Mouse (Mus musculus) kidney, adult 2 months (tissue): ENCODE measurements around the gene Rcor2.

Experiments
- CTCF ChIP-seq: fragments of 200-500 bp; conservative IDR thresholded peaks from 2 replicates; pipeline ENCODE4 v1.5.1; 2011; ENCODE audit warnings: low read depth, mild to moderate bottlenecking, control low read depth, low read length, moderate library complexity, mixed read lengths; ENCODE audit not compliant: insufficient read depth, insufficient read length
- POLR2A ChIP-seq: fragments of 200-500 bp; IDR thresholded peaks from one replicate; pipeline ENCODE4 v1.6.1; 2011; ENCODE audit warnings: low read depth, low read length, control low read depth

DNA sequence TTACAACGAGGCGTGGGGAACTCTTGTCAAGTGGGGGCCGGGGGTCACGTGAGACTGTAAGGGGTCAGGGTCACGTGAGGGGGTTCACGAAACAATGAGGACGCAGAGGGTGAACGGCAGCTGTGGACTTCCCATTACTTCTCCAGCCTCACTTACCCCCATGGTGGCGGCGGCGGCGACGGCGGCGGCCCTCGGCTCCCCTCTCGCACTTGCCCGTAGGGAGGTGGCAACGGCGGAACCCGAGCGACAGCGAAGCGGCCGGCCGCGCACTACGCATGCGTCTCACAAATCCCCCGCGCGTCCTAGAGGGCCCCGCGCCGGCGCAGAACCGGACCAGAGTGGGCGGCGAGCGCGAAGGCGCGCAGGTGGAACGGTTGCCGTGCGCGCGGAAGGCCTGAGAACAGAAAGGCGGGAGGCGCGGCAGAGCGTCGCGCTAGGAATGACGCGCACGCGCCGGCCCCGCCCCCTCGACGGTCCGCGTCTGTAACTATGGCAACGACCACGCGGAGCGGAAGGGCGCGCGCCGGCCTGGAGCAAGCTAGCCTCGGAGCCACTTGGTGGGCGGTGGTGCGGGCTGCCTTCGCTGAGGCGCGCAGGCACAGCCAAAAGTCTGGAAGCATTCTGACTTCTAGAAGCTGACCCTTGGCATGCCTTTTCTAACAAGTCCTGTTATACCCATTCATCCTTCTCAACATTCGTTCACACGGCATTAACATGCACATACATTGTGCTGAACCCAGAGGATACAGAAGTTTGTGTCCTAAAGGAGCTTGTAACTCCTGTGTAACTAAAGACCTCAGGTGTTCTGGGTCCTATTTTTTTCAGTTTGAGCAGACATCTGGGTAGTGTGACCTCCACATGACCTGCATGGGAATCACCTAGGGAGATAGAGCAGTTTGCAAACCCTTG lies 26.1 kb upstream of the Rcor2 start, which contains the start of gene Naa40:
- TF ChIP-seq CTCF (no peak), POLR2A (no peak)
